Mouse (Mus musculus) liver, embryonic 14.5 days (tissue): ENCODE measurements around the gene Tia1. TPM values are rescaled to one million over a fixed set of nuclear protein-coding genes. Genes with fewer than 3 reads are reported as not detected.

Source experiments
- ATAC-seq: fragments of 200-750 bp; cut with Nextera tagmentation; 2 replicates; pipeline ENCODE4 v1.8.0; 2017; ENCODE audit warnings: moderate number of reproducible peaks, mild to moderate bottlenecking, moderate library complexity; ENCODE audit not compliant: insufficient read depth
- DNase-seq, 3 experiments: peaks; one replicate each; pipeline ENCODE4 v3.0.0-alpha.2; 2012 to 2013; ENCODE audit warnings: low read depth in 3 of 3, low spot score in 3 of 3
- H3K27ac ChIP-seq: fragments of 300-500 bp; sonication (generic); 2 replicates; pipeline ENCODE4 v1.5.1; 2014; ENCODE audit warnings: moderate library complexity, mild to moderate bottlenecking, control low read depth, inconsistent platforms
- H3K27me3 ChIP-seq: fragments of 300-500 bp; sonication (generic); 2 replicates; pipeline ENCODE4 v1.6.1; 2014; ENCODE audit warnings: mild to moderate bottlenecking, low read length, moderate library complexity; ENCODE audit not compliant: control insufficient read depth, insufficient read depth
- H3K36me3 ChIP-seq: fragments of 300-500 bp; sonication (generic); replicated peaks from 2 replicates; pipeline ENCODE4 v1.6.1; 2014; ENCODE audit warnings: low read depth; ENCODE audit not compliant: control insufficient read depth, insufficient read depth
- H3K4me1 ChIP-seq, 2 experiments: fragments of 200-500 bp in 1 of 2; fragments of 300-500 bp in 1 of 2; sonication (generic) in 1 of 2; replicated peaks; 2 replicates each; pipeline ENCODE4 v1.6.1; 2012 to 2014; ENCODE audit warnings: antibody characterized with exemption in 1 of 2, inconsistent platforms in 1 of 2, low read length in 1 of 2; ENCODE audit not compliant: control insufficient read depth in 2 of 2, insufficient read depth in 2 of 2
- H3K4me2 ChIP-seq: fragments of 300-500 bp; sonication (generic); 2 replicates; pipeline ENCODE4 v1.6.1; 2014; ENCODE audit warnings: low read depth, mild to moderate bottlenecking, control low read depth, moderate library complexity
- H3K4me3 ChIP-seq, 2 experiments: fragments of 200-500 bp in 1 of 2; fragments of 300-500 bp in 1 of 2; sonication (generic) in 1 of 2; 2 replicates each; pipeline ENCODE4 v1.5.1; 2012 to 2014; ENCODE audit warnings: low read depth in 2 of 2, low read length in 2 of 2, mild to moderate bottlenecking in 2 of 2, control low read depth in 1 of 2, inconsistent platforms in 1 of 2, moderate library complexity in 1 of 2; ENCODE audit not compliant: insufficient read depth in 1 of 2
- H3K9ac ChIP-seq: fragments of 300-500 bp; sonication (generic); replicated peaks from 2 replicates; pipeline ENCODE4 v1.6.1; 2014; ENCODE audit warnings: mild to moderate bottlenecking, control low read depth, moderate library complexity
- H3K9me3 ChIP-seq: fragments of 300-500 bp; sonication (generic); 2 replicates; pipeline ENCODE4 v1.6.1; 2016; ENCODE audit warnings: low read length, mixed read lengths; ENCODE audit not compliant: control insufficient read depth
- CTCF ChIP-seq: IDR thresholded peaks from 2 replicates; pipeline ENCODE4 v1.5.1; 2016; ENCODE audit warnings: antibody characterized with exemption, low read depth, control low read depth
- EP300 ChIP-seq: IDR thresholded peaks from 2 replicates; pipeline ENCODE4 v1.6.1; 2016; ENCODE audit warnings: antibody characterized with exemption, low read depth
- WGBS: fragments of 180-500 bp; shearing (Covaris S2); extraction: QIAGEN DNeasy Blood & Tissue Kit; methylation state at CpG from one replicate; pipeline ENCODE4 v1.1.7; 2014; ENCODE audit not compliant: insufficient replicate concordance; 5-methylcytosine and 5-hydroxymethylcytosine counted together
- polyA plus RNA-seq, 2 experiments: library from polyadenylated mRNA; depleted of rRNA in 1 of 2; stranded (reverse) in 1 of 2; unstranded in 1 of 2; fragments of >200 nt; fragmentation: Nextera tagmentation in 1 of 2; extraction: Ambion mirVana in 1 of 2; gene quantifications; 2 replicates each; pipeline versions ENCODE4 v1.2.1 to v1.2.3; 2012 to 2014

Tia1 gene
- polyA plus RNA-seq, 2 experiments: 14.7 to 16.9 TPM

DNA sequence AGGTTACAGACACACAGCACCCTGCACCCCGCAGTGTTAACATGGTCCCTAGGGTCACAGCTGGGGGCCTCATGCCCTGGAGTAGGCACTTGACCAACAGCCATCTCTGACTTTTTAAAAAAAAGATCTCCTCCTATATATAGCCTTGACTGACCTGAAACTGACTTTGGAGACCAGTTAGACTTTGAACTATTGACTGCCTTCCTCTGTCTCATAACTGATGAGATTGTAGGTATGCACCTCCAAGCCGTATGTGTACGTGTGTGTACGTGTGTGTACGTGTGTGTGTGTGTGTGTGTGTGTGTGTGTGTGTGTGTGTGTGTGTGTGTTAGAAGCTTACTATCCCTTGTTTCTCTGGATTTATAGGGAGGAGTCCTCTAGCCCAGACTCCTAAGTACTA is 77.9 kb downstream of the Tia1 start:
- H3K27me3 ChIP-seq: no peaks in the 10 kb centered on the region
- WGBS: 63% methylated on average over 5 of the region's 5 CpGs
- H3K36me3 ChIP-seq: no peaks in the 10 kb centered on the region
- TF ChIP-seq CTCF: no peak
- TF ChIP-seq EP300: no peak
- DNase-seq (no peak), ATAC-seq (no peak)
- no peak overlapping the region for H3K4me3 ChIP-seq
- H3K27ac ChIP-seq: no peak overlapping the region
- H3K9me3 ChIP-seq: no peaks in the 10 kb centered on the region
- H3K4me2 ChIP-seq: no peak overlapping the region
- peaks cover 10 to 24% of the 10 kb centered on the region in 2 experiments for H3K4me1 ChIP-seq
- H3K9ac ChIP-seq: no peak overlapping the region

Other genes with a start within 250 kb of the Tia1 start
- 0.96 and 0.99 TPM in 2 replicates for gene Tgfa, start 209.0 kb upstream of the Tia1 start, polyA plus RNA-seq (2012; rRNA removed)
- 1.7 and 2.2 TPM in 2 replicates for gene Tgfa, start 209.0 kb upstream of the Tia1 start, polyA plus RNA-seq (2014; fragmentation: Nextera tagmentation; extraction: Ambion mirVana)
- gene Fam136a, start 38.6 kb upstream of the Tia1 start, polyA plus RNA-seq (2012; rRNA removed): 15.5 and 27.6 TPM in 2 replicates
- gene Fam136a, start 38.6 kb upstream of the Tia1 start, polyA plus RNA-seq (2014; fragmentation: Nextera tagmentation; extraction: Ambion mirVana): 62.8 and 64.8 TPM in 2 replicates
- gene Snrpg, start 32.9 kb upstream of the Tia1 start, polyA plus RNA-seq (2012; rRNA removed): 91.4 and 135 TPM in 2 replicates
- 440 and 462 TPM in 2 replicates for gene Snrpg, start 32.9 kb upstream of the Tia1 start, polyA plus RNA-seq (2014; fragmentation: Nextera tagmentation; extraction: Ambion mirVana)
- 17.7 and 22.0 TPM in 2 replicates for gene Pcyox1, start 7.1 kb upstream of the Tia1 start, polyA plus RNA-seq (2012; rRNA removed)
- gene Pcyox1, start 7.1 kb upstream of the Tia1 start, polyA plus RNA-seq (2014; fragmentation: Nextera tagmentation; extraction: Ambion mirVana): 37.7 and 39.4 TPM in 2 replicates
- 0.11 TPM in 1 of 2 replicates, not detected in the other for gene Gm44790, start 22.4 kb downstream of the Tia1 start, polyA plus RNA-seq (2012; rRNA removed)
- not detected in 2 replicates for gene Gm44790, start 22.4 kb downstream of the Tia1 start, polyA plus RNA-seq (2014; fragmentation: Nextera tagmentation; extraction: Ambion mirVana)
- 4.7 and 6.2 TPM in 2 replicates for gene C87436, start 34.2 kb downstream of the Tia1 start, polyA plus RNA-seq (2012; rRNA removed)
- gene C87436, start 34.2 kb downstream of the Tia1 start, polyA plus RNA-seq (2014; fragmentation: Nextera tagmentation; extraction: Ambion mirVana): 10.5 and 10.7 TPM in 2 replicates
- 124 and 136 TPM in 2 replicates for gene Pcbp1, start 122.1 kb downstream of the Tia1 start, polyA plus RNA-seq (2012; rRNA removed)
- gene Pcbp1, start 122.1 kb downstream of the Tia1 start, polyA plus RNA-seq (2014; fragmentation: Nextera tagmentation; extraction: Ambion mirVana): 188 and 220 TPM in 2 replicates
- gene Asprv1, start 223.9 kb downstream of the Tia1 start, polyA plus RNA-seq (2012; rRNA removed): 0.26 and 0.33 TPM in 2 replicates
- 0.23 and 0.28 TPM in 2 replicates for gene Asprv1, start 223.9 kb downstream of the Tia1 start, polyA plus RNA-seq (2014; fragmentation: Nextera tagmentation; extraction: Ambion mirVana)